Mouse (Mus musculus) stomach, embryonic 15.5 days (tissue): Measurements from ENCODE around the gene Gm3755. TPM values are rescaled to one million over a fixed set of nuclear protein-coding genes. Genes with fewer than 3 reads are reported as not detected.
"Not testable (repeated sequence)": the region's sequence is repeated elsewhere in the genome, so short reads cannot be mapped to it uniquely, and the experiment has no call there.

Experiments used
- ATAC-seq: fragments of 200-750 bp; cut with Nextera tagmentation; 2 replicates; pipeline ENCODE4 v1.8.0; 2017; ENCODE audit warnings: low read depth, moderate number of reproducible peaks, moderate TSS enrichment; ENCODE audit not compliant: insufficient read depth, low FRiP score
- H3K27ac ChIP-seq: fragments of 300-500 bp; sonication (generic); 2 replicates; pipeline ENCODE4 v1.5.1; 2015; ENCODE audit warnings: mild to moderate bottlenecking, inconsistent platforms
- H3K27me3 ChIP-seq: fragments of 300-500 bp; sonication (generic); replicated peaks from 2 replicates; pipeline ENCODE4 v1.6.1; 2015; ENCODE audit warnings: inconsistent platforms
- H3K36me3 ChIP-seq: fragments of 300-500 bp; sonication (generic); 2 replicates; pipeline ENCODE4 v1.6.1; 2015; ENCODE audit warnings: inconsistent platforms
- H3K4me1 ChIP-seq: fragments of 300-500 bp; sonication (generic); 2 replicates; pipeline ENCODE4 v1.6.1; 2015; ENCODE audit warnings: inconsistent platforms
- H3K4me2 ChIP-seq: fragments of 300-500 bp; sonication (generic); 2 replicates; pipeline ENCODE4 v1.6.1; 2015; ENCODE audit warnings: mild to moderate bottlenecking, inconsistent platforms
- H3K4me3 ChIP-seq: fragments of 300-500 bp; sonication (generic); replicated peaks from 2 replicates; pipeline ENCODE4 v1.5.1; 2015; ENCODE audit warnings: inconsistent platforms
- H3K9ac ChIP-seq: fragments of 300-500 bp; sonication (generic); 2 replicates; pipeline ENCODE4 v1.6.1; 2015; ENCODE audit warnings: inconsistent platforms
- H3K9me3 ChIP-seq: fragments of 300-500 bp; sonication (generic); 2 replicates; pipeline ENCODE4 v1.6.1; 2016; ENCODE audit warnings: inconsistent platforms
- WGBS: fragments of 180-500 bp; shearing (Covaris S2); methylation state at CpG from one replicate; pipeline ENCODE4 v1.1.7; 2015; 5-methylcytosine and 5-hydroxymethylcytosine counted together
- polyA plus RNA-seq: library from polyadenylated mRNA; unstranded; fragments of >200 nt; fragmentation: Nextera tagmentation; extraction: Ambion mirVana; gene quantifications from 2 replicates; pipeline ENCODE4 v1.2.1, GENCODE M21; 2015

Gm3755 gene
- polyA plus RNA-seq: not detected in 2 replicates

GRCm38 (mm10) chr14:7450817-7451216, at the start of gene Gm3755:
TSS of gene Gm3755 (minus strand) at chr14:7450917.
- not testable (repeated sequence) for H3K9me3 ChIP-seq, H3K9ac ChIP-seq, H3K4me2 ChIP-seq, H3K4me3 ChIP-seq, H3K27ac ChIP-seq, H3K27me3 ChIP-seq, ATAC-seq, H3K36me3 ChIP-seq, H3K4me1 ChIP-seq
- no CpG with 5 or more reads among the region's 2 CpGs for WGBS

- Histone ChIP-seq H3K4me3 (peak overlapping the region; percentile 34), H3K4me2 (peak overlapping the region; percentile 52)
- not testable (repeated sequence) for H3K9me3 ChIP-seq, H3K36me3 ChIP-seq, ATAC-seq, H3K9ac ChIP-seq, H3K4me1 ChIP-seq, H3K27me3 ChIP-seq, H3K27ac ChIP-seq
- 0% methylated on average over 13 of the region's 18 CpGs for WGBS
Measured at GRCm38 (mm10) chr14:7488731-7489130, 38.0 kb upstream of the Gm3755 start.

GRCm38 (mm10) chr14:7483662-7484061, 32.9 kb upstream of the Gm3755 start, which contains the start of gene Gm3752:
TSS of gene Gm3752 (minus strand) at chr14:7483762.
- not testable (repeated sequence) for H3K4me2 ChIP-seq, H3K27ac ChIP-seq, H3K9me3 ChIP-seq, H3K4me3 ChIP-seq, H3K36me3 ChIP-seq, ATAC-seq, H3K9ac ChIP-seq, H3K27me3 ChIP-seq, H3K4me1 ChIP-seq
- WGBS: 67% methylated on average over 1 of the region's 3 CpGs

GRCm38 (mm10) chr14:7422496-7422895, 28.2 kb downstream of the Gm3755 start:
- not testable (repeated sequence) for ATAC-seq, H3K4me3 ChIP-seq, H3K9ac ChIP-seq, H3K9me3 ChIP-seq, H3K4me1 ChIP-seq, H3K4me2 ChIP-seq, H3K36me3 ChIP-seq, H3K27ac ChIP-seq, H3K27me3 ChIP-seq
- WGBS: 71% methylated on average over 2 of the region's 2 CpGs

Other genes with a start within 250 kb of the Gm3755 start
- not detected in 2 replicates for gene Gm3727, start 186.2 kb downstream of the Gm3755 start, polyA plus RNA-seq
- 0.58 and 0.70 TPM in 2 replicates for gene Gm3739, start 135.9 kb downstream of the Gm3755 start, polyA plus RNA-seq
- not detected in 2 replicates for gene Gm5797, start 118.5 kb downstream of the Gm3755 start, polyA plus RNA-seq
- gene Gm8374, start 85.8 kb downstream of the Gm3755 start, polyA plus RNA-seq: not detected in 2 replicates
- gene Gm3752, start 32.8 kb upstream of the Gm3755 start, polyA plus RNA-seq: 0.53 and 0.58 TPM in 2 replicates
- gene Gm3558, start 117.6 kb upstream of the Gm3755 start, polyA plus RNA-seq: 0.17 and 0.48 TPM in 2 replicates
- gene Gm10338, start 144.7 kb upstream of the Gm3755 start, polyA plus RNA-seq: not detected in 2 replicates
- not detected in 2 replicates for gene Gm10128, start 193.1 kb upstream of the Gm3755 start, polyA plus RNA-seq